Mouse (Mus musculus): ENCODE measurements around the gene Tmem210. TPM values are rescaled to one million over a fixed set of nuclear protein-coding genes. Genes with fewer than 3 reads are reported as not detected.

Gene Tmem210
- polyA plus RNA-seq, 1 experiment: not detected

- H3K4me3 ChIP-seq (replicated peaks): no peak within 1 kb of the TSS
- no peaks in the 10 kb centered on the region for H3K36me3 ChIP-seq (ENCODE audit: control insufficient read depth)
- TF ChIP-seq TAL1 (IDR thresholded peaks at IDR 0.05; ENCODE audit: low read length) (no peak), GATA1 (IDR thresholded peaks at IDR 0.05; ENCODE audit: low read length) (no peak)
- H3K9me3 ChIP-seq (ENCODE audit: control insufficient read depth, low read length): no peaks in the 10 kb centered on the region; the same call in 1 of the 2 replicates
- H3K4me1 ChIP-seq (ENCODE audit: control insufficient read depth): peaks cover 9% of the 10 kb centered on the region
- H3K27me3 ChIP-seq (ENCODE audit: control insufficient read depth): peaks cover 74% of the 10 kb centered on the region
Measured at GRCm38 (mm10) chr2:25318971-25319773, 31.2 kb downstream of the Tmem210 start, which contains the start of gene Grin1. Grin1 (minus strand) TSS chr2:25319187.

- no peak for TF ChIP-seq GATA1 (IDR thresholded peaks at IDR 0.05; ENCODE audit: low read length)
- TF ChIP-seq TAL1 (IDR thresholded peaks at IDR 0.05; ENCODE audit: low read length): no peak
- Histone ChIP-seq H3K4me3 (replicated peaks) (no peak overlapping the region), H3K4me1 (ENCODE audit: control insufficient read depth) (peaks cover 9% of the 10 kb centered on the region), H3K9me3 (ENCODE audit: control insufficient read depth, low read length) (no peaks in the 10 kb centered on the region; the same call in 1 of the 2 replicates), H3K36me3 (ENCODE audit: control insufficient read depth) (no peaks in the 10 kb centered on the region), H3K27me3 (ENCODE audit: control insufficient read depth) (peaks cover 75% of the 10 kb centered on the region)
Measured at GRCm38 (mm10) chr2:25320084-25320483, 32.1 kb downstream of the Tmem210 start.

- TF ChIP-seq TAL1 (IDR thresholded peaks at IDR 0.05; ENCODE audit: low read length) (no peak), GATA1 (IDR thresholded peaks at IDR 0.05; ENCODE audit: low read length) (no peak)
- H3K36me3 ChIP-seq (ENCODE audit: control insufficient read depth): no peaks in the 10 kb centered on the region
- H3K27me3 ChIP-seq (ENCODE audit: control insufficient read depth): peaks cover 31% of the 10 kb centered on the region
- no peaks in the 10 kb centered on the region; the same call in 1 of the 2 replicates for H3K4me1 ChIP-seq (ENCODE audit: control insufficient read depth)
- no peak overlapping the region for H3K4me3 ChIP-seq (replicated peaks)
- H3K9me3 ChIP-seq (ENCODE audit: control insufficient read depth, low read length): no peaks in the 10 kb centered on the region
Measured at GRCm38 (mm10) chr2:25326036-25326435, 38.1 kb downstream of the Tmem210 start.

GRCm38 (mm10) chr2:25328440-25328839 is 40.5 kb downstream of the Tmem210 start:
- TF ChIP-seq GATA1 (IDR thresholded peaks at IDR 0.05; ENCODE audit: low read length) (no peak), TAL1 (IDR thresholded peaks at IDR 0.05; ENCODE audit: low read length) (no peak)
- Histone ChIP-seq H3K4me1 (ENCODE audit: control insufficient read depth) (peaks cover 18% of the 10 kb centered on the region), H3K9me3 (ENCODE audit: control insufficient read depth, low read length) (no peaks in the 10 kb centered on the region), H3K4me3 (replicated peaks) (no peak overlapping the region), H3K27me3 (ENCODE audit: control insufficient read depth) (peaks cover 17% of the 10 kb centered on the region), H3K36me3 (ENCODE audit: control insufficient read depth) (peaks cover 1% of the 10 kb centered on the region)

GRCm38 (mm10) chr2:25331470-25331869 is 43.5 kb downstream of the Tmem210 start:
- TF ChIP-seq GATA1 (IDR thresholded peaks at IDR 0.05; ENCODE audit: low read length): no peak
- TF ChIP-seq TAL1 (IDR thresholded peaks at IDR 0.05; ENCODE audit: low read length): no peak
- Histone ChIP-seq H3K9me3 (ENCODE audit: control insufficient read depth, low read length) (no peaks in the 10 kb centered on the region), H3K36me3 (ENCODE audit: control insufficient read depth) (peaks cover 32% of the 10 kb centered on the region), H3K4me1 (ENCODE audit: control insufficient read depth) (peaks cover 39% of the 10 kb centered on the region), H3K27me3 (ENCODE audit: control insufficient read depth) (peaks cover 7% of the 10 kb centered on the region), H3K4me3 (replicated peaks) (peak overlapping the region; percentile 85)

GRCm38 (mm10) chr2:25332286-25333160 is 44.6 kb downstream of the Tmem210 start, which contains the start of gene Man1b1:
Man1b1 (plus strand) TSS chr2:25332338.
- no peak for TF ChIP-seq TAL1 (IDR thresholded peaks at IDR 0.05; ENCODE audit: low read length)
- peak; percentile 77 for TF ChIP-seq GATA1 (IDR thresholded peaks at IDR 0.05; ENCODE audit: low read length)
- Histone ChIP-seq H3K4me1 (ENCODE audit: control insufficient read depth) (peaks cover 40% of the 10 kb centered on the region), H3K36me3 (ENCODE audit: control insufficient read depth) (peaks cover 42% of the 10 kb centered on the region), H3K4me3 (replicated peaks) (peak within 1 kb of the TSS; percentile 85), H3K9me3 (ENCODE audit: control insufficient read depth, low read length) (no peaks in the 10 kb centered on the region), H3K27me3 (ENCODE audit: control insufficient read depth) (0 out of 2 replicates have a peak, but pooled peaks cover 2% of the 10 kb centered on the region)

- H3K4me3 ChIP-seq (replicated peaks): peak overlapping the region; percentile 85
- H3K27me3 ChIP-seq (ENCODE audit: control insufficient read depth): no peaks in the 10 kb centered on the region
- H3K36me3 ChIP-seq (ENCODE audit: control insufficient read depth): peaks cover 52% of the 10 kb centered on the region
- no peaks in the 10 kb centered on the region for H3K9me3 ChIP-seq (ENCODE audit: control insufficient read depth, low read length)
- no peak for TF ChIP-seq TAL1 (IDR thresholded peaks at IDR 0.05; ENCODE audit: low read length)
- TF ChIP-seq GATA1 (IDR thresholded peaks at IDR 0.05; ENCODE audit: low read length): no peak
- peaks cover 40% of the 10 kb centered on the region for H3K4me1 ChIP-seq (ENCODE audit: control insufficient read depth)
Measured at GRCm38 (mm10) chr2:25333569-25333968, 45.6 kb downstream of the Tmem210 start.

GRCm38 (mm10) chr2:25338303-25338702 is 50.4 kb downstream of the Tmem210 start:
- H3K36me3 ChIP-seq (ENCODE audit: control insufficient read depth): peaks cover 90% of the 10 kb centered on the region
- TF ChIP-seq TAL1 (IDR thresholded peaks at IDR 0.05; ENCODE audit: low read length): no peak
- no peak for TF ChIP-seq GATA1 (IDR thresholded peaks at IDR 0.05; ENCODE audit: low read length)

More at GRCm38 (mm10) chr2:25338303-25338702, 50.4 kb downstream of the Tmem210 start:
- Histone ChIP-seq H3K4me1 (ENCODE audit: control insufficient read depth) (peaks cover 24% of the 10 kb centered on the region), H3K9me3 (ENCODE audit: control insufficient read depth, low read length) (no peaks in the 10 kb centered on the region), H3K4me3 (replicated peaks) (no peak overlapping the region), H3K27me3 (ENCODE audit: control insufficient read depth) (no peaks in the 10 kb centered on the region)

Other genes with a start within 250 kb of the Tmem210 start
- 0.51 and 0.67 TPM in 2 replicates for gene Nsmf, start 233.8 kb upstream of the Tmem210 start, polyA plus RNA-seq (2012)
- 0.04 TPM in 1 of 2 replicates, not detected in the other for gene Entpd8, start 207.8 kb upstream of the Tmem210 start, polyA plus RNA-seq (2012)
- gene Noxa1, start 193.0 kb upstream of the Tmem210 start, polyA plus RNA-seq (2012): 0.04 TPM in 1 of 2 replicates, not detected in the other
- gene Nrarp, start 107.4 kb upstream of the Tmem210 start, polyA plus RNA-seq (2012): 0.38 and 0.49 TPM in 2 replicates
- gene Tor4a, start 91.3 kb upstream of the Tmem210 start, polyA plus RNA-seq (2012): 0.02 and 0.03 TPM in 2 replicates
- 1.8 TPM in 2 replicates for gene Nelfb, start 76.7 kb upstream of the Tmem210 start, polyA plus RNA-seq (2012)
- gene Stpg3, start 73.5 kb upstream of the Tmem210 start, polyA plus RNA-seq (2012): 0.03 TPM in 1 of 2 replicates, not detected in the other
- gene Fam166a, start 69.4 kb upstream of the Tmem210 start, polyA plus RNA-seq (2012): not detected in 2 replicates
- gene Tubb4b, start 63.4 kb upstream of the Tmem210 start, polyA plus RNA-seq (2012): 134 and 136 TPM in 2 replicates
- not detected in 2 replicates for gene Slc34a3, start 53.8 kb upstream of the Tmem210 start, polyA plus RNA-seq (2012)
- gene Rnf224, start 51.4 kb upstream of the Tmem210 start, polyA plus RNA-seq (2012): not detected in 2 replicates
- 0.07 and 0.18 TPM in 2 replicates for gene Rnf208, start 45.9 kb upstream of the Tmem210 start, polyA plus RNA-seq (2012)
- not detected in 2 replicates for gene Cysrt1, start 45.7 kb upstream of the Tmem210 start, polyA plus RNA-seq (2012)
- 0.06 and 0.18 TPM in 2 replicates for gene AL732309.1, start 41.3 kb upstream of the Tmem210 start, polyA plus RNA-seq (2012)
- 0.99 and 1.6 TPM in 2 replicates for gene Tmem203, start 32.7 kb upstream of the Tmem210 start, polyA plus RNA-seq (2012)
- gene Tprn, start 25.5 kb upstream of the Tmem210 start, polyA plus RNA-seq (2012): 0.82 and 1.3 TPM in 2 replicates
- gene Ssna1, start 15.7 kb upstream of the Tmem210 start, polyA plus RNA-seq (2012): 22.8 and 24.1 TPM in 2 replicates
- 2.1 and 2.2 TPM in 2 replicates for gene Anapc2, start 15.7 kb upstream of the Tmem210 start, polyA plus RNA-seq (2012)
- not detected in 2 replicates for gene Lrrc26, start 1.8 kb downstream of the Tmem210 start, polyA plus RNA-seq (2012)
- not detected in 2 replicates for gene Grin1, start 31.0 kb downstream of the Tmem210 start, polyA plus RNA-seq (2012)
- 0.86 and 1.3 TPM in 2 replicates for gene Man1b1, start 44.2 kb downstream of the Tmem210 start, polyA plus RNA-seq (2012)
- gene Dpp7, start 68.2 kb downstream of the Tmem210 start, polyA plus RNA-seq (2012): 0.24 and 0.76 TPM in 2 replicates
- gene Uap1l1, start 77.5 kb downstream of the Tmem210 start, polyA plus RNA-seq (2012): 0.04 and 0.17 TPM in 2 replicates
- gene Sapcd2, start 84.2 kb downstream of the Tmem210 start, polyA plus RNA-seq (2012): 10.3 and 12.6 TPM in 2 replicates
- gene Entpd2, start 107.7 kb downstream of the Tmem210 start, polyA plus RNA-seq (2012): not detected in 2 replicates
- gene Npdc1, start 111.2 kb downstream of the Tmem210 start, polyA plus RNA-seq (2012): 0.19 TPM in 1 of 2 replicates, not detected in the other
- 0.06 TPM in 1 of 2 replicates, not detected in the other for gene Fut7, start 135.1 kb downstream of the Tmem210 start, polyA plus RNA-seq (2012)
- 0.09 and 0.11 TPM in 2 replicates for gene Abca2, start 140.6 kb downstream of the Tmem210 start, polyA plus RNA-seq (2012)
- gene Clic3, start 168.7 kb downstream of the Tmem210 start, polyA plus RNA-seq (2012): not detected in 2 replicates
- gene Paxx, start 172.9 kb downstream of the Tmem210 start, polyA plus RNA-seq (2012): 1.0 and 1.1 TPM in 2 replicates
- gene Ptgds, start 181.9 kb downstream of the Tmem210 start, polyA plus RNA-seq (2012): not detected in 2 replicates
- not detected in 2 replicates for gene Lcn12, start 205.8 kb downstream of the Tmem210 start, polyA plus RNA-seq (2012)
- 3.9 and 4.7 TPM in 2 replicates for gene Fbxw5, start 212.6 kb downstream of the Tmem210 start, polyA plus RNA-seq (2012)
- not detected in 2 replicates for gene C8g, start 213.6 kb downstream of the Tmem210 start, polyA plus RNA-seq (2012)